Mouse (Mus musculus) heart, adult 2 months (tissue): ENCODE results near the gene Litaf. TPM values are rescaled to one million over a fixed set of nuclear protein-coding genes. Genes with fewer than 3 reads are reported as not detected.
A peak's percentile ranks its signal among the peaks of the same experiment; 100 is the strongest.
"Not testable (repeated sequence)": the region's sequence is repeated elsewhere in the genome, so short reads cannot be mapped to it uniquely, and the experiment has no call there.

Source experiments
- DNase-seq, 2 experiments: peaks; one replicate each; pipeline ENCODE4 v3.0.0; 2021
- H3K27ac ChIP-seq: fragments of 200-600 bp; 2 replicates; pipeline ENCODE4 v1.8.1; 2022
- H3K27me3 ChIP-seq: fragments of 200-500 bp; 2 replicates; pipeline ENCODE4 v1.6.1; 2012; ENCODE audit warnings: mild to moderate bottlenecking, low read length, inconsistent platforms, mixed read lengths; ENCODE audit not compliant: control insufficient read depth, insufficient read depth
- H3K36me3 ChIP-seq: fragments of 200-500 bp; 2 replicates; pipeline ENCODE4 v1.6.1; 2012; ENCODE audit warnings: low read length, inconsistent platforms; ENCODE audit not compliant: control insufficient read depth, insufficient read depth
- H3K4me1 ChIP-seq: fragments of 200-500 bp; 2 replicates; pipeline ENCODE4 v1.6.1; 2011; ENCODE audit warnings: low read length; ENCODE audit not compliant: control insufficient read depth, insufficient read depth
- H3K4me3 ChIP-seq: fragments of 200-600 bp; 2 replicates; pipeline ENCODE4 v1.8.1; 2022
- H3K79me2 ChIP-seq: fragments of 200-500 bp; replicated peaks from 2 replicates; pipeline ENCODE4 v1.6.1; 2012; ENCODE audit warnings: mild to moderate bottlenecking, inconsistent platforms, low read length, moderate library complexity, mixed read lengths; ENCODE audit not compliant: control insufficient read depth, insufficient read depth
- H3K9ac ChIP-seq: fragments of 200-500 bp; 2 replicates; pipeline ENCODE4 v1.6.1; 2012; ENCODE audit warnings: low read depth, mild to moderate bottlenecking, control low read depth, inconsistent platforms, low read length, mixed read lengths
- CTCF ChIP-seq: fragments of 200-600 bp; IDR thresholded peaks from 2 replicates; pipeline ENCODE4 v1.8.1; 2022; ENCODE audit warnings: antibody characterized with exemption, mild to moderate bottlenecking, moderate library complexity
- EP300 ChIP-seq: fragments of 200-500 bp; IDR thresholded peaks from 2 replicates; pipeline ENCODE4 v1.6.1; 2011; ENCODE audit warnings: low read depth, low read length, control low read depth; ENCODE audit not compliant: insufficient read depth
- POLR2A ChIP-seq: fragments of 200-500 bp; IDR thresholded peaks from 2 replicates; pipeline ENCODE4 v1.6.1; 2011; ENCODE audit warnings: mild to moderate bottlenecking, low read depth, low read length, control low read depth; ENCODE audit not compliant: insufficient read depth
- WGBS: fragments of 180-500 bp; shearing (Covaris S2); methylation state at CpG from one replicate; pipeline ENCODE4 v1.1.7; 2018; 5-methylcytosine and 5-hydroxymethylcytosine counted together
- intact Hi-C: fragments of 180-260 bp; cut with DNase I; formaldehyde crosslinking; loops from one replicate; pipeline ENCODE4 v1.15.1; 2025
- polyA plus RNA-seq: library from polyadenylated mRNA; depleted of rRNA; stranded (reverse); fragments of >200 nt; gene quantifications from 2 replicates; pipeline ENCODE4 v1.2.3, GENCODE M21; 2012
- total RNA-seq, 2 experiments: library from RNA; stranded (reverse); gene quantifications; 2 replicates each; pipeline ENCODE4 v1.2.3; 2021

Gene Litaf
- total and polyA plus RNA-seq, 3 experiments, result 19.6 to 47.3 (median 25.0) TPM

DNA sequence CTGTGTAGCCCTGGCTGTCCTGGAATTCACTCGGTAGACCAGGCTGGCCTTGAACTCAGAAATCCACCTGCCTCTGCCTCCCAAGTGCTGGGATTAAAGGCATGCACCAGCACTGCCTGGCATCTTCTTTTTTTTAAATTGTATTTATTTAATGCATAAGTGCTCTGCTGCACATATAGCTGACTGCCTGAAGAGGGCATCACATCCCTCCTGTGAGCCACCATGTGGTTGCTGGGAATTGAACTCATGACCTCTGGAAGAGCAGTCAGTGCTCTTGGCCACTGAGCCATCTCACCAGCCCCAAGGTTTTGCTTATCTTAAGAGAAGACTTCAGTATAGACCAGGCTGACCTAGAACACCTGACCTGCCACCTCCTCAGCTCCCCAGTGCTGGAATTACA is 96.0 kb downstream of the Litaf start:
- H3K4me3 ChIP-seq, DNase-seq, H3K27ac ChIP-seq, H3K4me1 ChIP-seq, H3K36me3 ChIP-seq, H3K9ac ChIP-seq, H3K27me3 ChIP-seq, H3K79me2 ChIP-seq: not testable (repeated sequence)
- peak; percentile 49 for TF ChIP-seq CTCF
- WGBS, result 55% methylated on average over 1 of the region's 1 CpGs
- intact Hi-C loops, result loop anchor here (2.0 to 5.0 kb wide), 2 partner anchors 15 to 62 kb away; no protein-coding TSS in a partner anchor

DNA sequence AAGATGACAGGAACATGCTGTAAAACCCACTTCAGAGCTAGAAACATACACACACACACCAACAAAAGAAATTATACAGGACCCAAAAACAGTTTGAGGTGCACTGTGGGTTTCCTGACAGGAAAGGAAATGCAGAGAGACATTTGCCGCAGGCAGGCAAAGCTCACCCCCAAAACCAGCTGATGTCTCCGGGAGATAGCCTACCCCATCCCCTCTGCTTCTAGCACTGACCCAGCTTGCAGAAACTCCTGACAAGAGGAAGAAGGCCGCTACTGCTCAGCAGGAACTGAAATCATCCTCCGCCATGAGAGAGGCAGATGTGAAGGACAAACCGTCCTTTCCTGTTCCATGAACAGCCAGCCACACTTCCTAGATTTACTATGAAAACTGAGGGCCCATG is 96.6 kb downstream of the Litaf start:
- 39% methylated on average over 5 of the region's 5 CpGs for WGBS
- Histone ChIP-seq H3K9ac (no peak overlapping the region), H3K79me2 (peaks cover 1% of the 10 kb centered on the region; the same call in 1 of the 2 replicates), H3K36me3 (no peaks in the 10 kb centered on the region), H3K27ac (no peak overlapping the region), H3K4me3 (no peak overlapping the region), H3K27me3 (no peaks in the 10 kb centered on the region), H3K4me1 (peaks cover 4% of the 10 kb centered on the region)
- intact Hi-C loops, result no loop called here
- TF ChIP-seq EP300, result no peak
- TF ChIP-seq POLR2A, result no peak
- no peak for TF ChIP-seq CTCF
- no peak for DNase-seq

GRCm38 (mm10) chr16:10968299-10968698 is 97.7 kb downstream of the Litaf start:
- TF ChIP-seq EP300 (no peak), CTCF (no peak), POLR2A (no peak)
- WGBS, result 82% methylated on average over 4 of the region's 4 CpGs
- Histone ChIP-seq H3K36me3 (no peaks in the 10 kb centered on the region), H3K27ac (no peak overlapping the region), H3K79me2 (peaks cover 1% of the 10 kb centered on the region; the same call in 1 of the 2 replicates), H3K4me3 (no peak overlapping the region), H3K9ac (no peak overlapping the region), H3K27me3 (no peaks in the 10 kb centered on the region), H3K4me1 (peaks cover 2% of the 10 kb centered on the region)
- intact Hi-C loops, result no loop called here
- no peak for DNase-seq

DNA sequence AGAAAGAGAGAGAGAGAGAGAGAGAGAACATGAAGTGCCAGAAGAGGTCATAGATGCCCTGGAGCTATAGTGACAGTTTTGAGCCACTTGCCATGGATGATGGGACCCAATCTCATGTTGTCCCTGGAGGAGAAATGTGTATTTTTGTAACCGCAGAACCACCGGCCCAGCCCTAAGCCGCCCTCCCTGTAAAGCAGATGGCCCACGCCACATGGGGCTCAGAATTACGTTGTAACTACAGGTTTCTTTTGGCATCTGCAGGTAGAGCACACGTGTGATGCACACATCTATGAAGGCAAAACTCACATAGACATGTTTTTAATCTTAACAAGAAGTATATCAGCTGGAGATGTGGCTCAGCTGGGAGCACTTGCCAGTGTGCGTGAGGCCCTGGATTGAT is 98.2 kb downstream of the Litaf start:
- Histone ChIP-seq H3K9ac (no peak overlapping the region), H3K36me3 (no peaks in the 10 kb centered on the region), H3K27me3 (no peaks in the 10 kb centered on the region), H3K79me2 (peaks cover 1% of the 10 kb centered on the region; the same call in 1 of the 2 replicates), H3K4me3 (no peak overlapping the region), H3K27ac (no peak overlapping the region), H3K4me1 (peaks cover 2% of the 10 kb centered on the region)
- DNase-seq, result no peak
- TF ChIP-seq CTCF, result no peak
- TF ChIP-seq EP300, result no peak
- no peak for TF ChIP-seq POLR2A
- WGBS, result 85% methylated on average over 7 of the region's 7 CpGs
- intact Hi-C loops, result no loop called here

GRCm38 (mm10) chr16:10967013-10967412 is 98.9 kb downstream of the Litaf start:
- TF ChIP-seq POLR2A (no peak), EP300 (no peak), CTCF (no peak)
- Histone ChIP-seq H3K27me3 (no peaks in the 10 kb centered on the region), H3K4me3 (no peak overlapping the region), H3K4me1 (peaks cover 2% of the 10 kb centered on the region), H3K79me2 (0 out of 2 replicates have a peak, but pooled peaks cover 1% of the 10 kb centered on the region), H3K9ac (no peak overlapping the region), H3K27ac (no peak overlapping the region), H3K36me3 (no peaks in the 10 kb centered on the region)
- intact Hi-C loops, result no loop called here
- no peak for DNase-seq
- WGBS, result 74% methylated on average over 6 of the region's 6 CpGs

GRCm38 (mm10) chr16:10965034-10965433 is 100.9 kb downstream of the Litaf start:
- no peak for TF ChIP-seq EP300
- TF ChIP-seq CTCF, result 0 out of 2 replicates have a peak, but pooled peaks have one; percentile 3
- no peak for TF ChIP-seq POLR2A
- 0 out of 2 replicates have a peak, but pooled peaks cover 1% of the 10 kb centered on the region for H3K79me2 ChIP-seq
- H3K4me1 ChIP-seq, result peaks cover 2% of the 10 kb centered on the region
- intact Hi-C loops, result no loop called here
- H3K9ac ChIP-seq, result no peak overlapping the region
- no peaks in the 10 kb centered on the region for H3K36me3 ChIP-seq
- no peaks in the 10 kb centered on the region for H3K27me3 ChIP-seq
- 85% methylated on average over 2 of the region's 2 CpGs for WGBS
- H3K27ac ChIP-seq, result no peak overlapping the region
- DNase-seq, result no peak
- H3K4me3 ChIP-seq, result no peak overlapping the region
